Mouse (Mus musculus) midbrain, embryonic 10.5 days (tissue): Measurements from ENCODE around the gene Sema3f. TPM values are rescaled to one million over a fixed set of nuclear protein-coding genes. Genes with fewer than 3 reads are reported as not detected.

ENCODE experiments used
- DNase-seq: peaks from one replicate; pipeline ENCODE4 v3.0.0-alpha.2; 2017; ENCODE audit warnings: low spot score
- H3K27ac ChIP-seq: fragments of 300-500 bp; sonication (generic); replicated peaks from 2 replicates; pipeline ENCODE4 v1.5.1; 2016; ENCODE audit warnings: mild to moderate bottlenecking
- H3K27me3 ChIP-seq: fragments of 300-500 bp; sonication (generic); 2 replicates; pipeline ENCODE4 v1.6.1; 2016; ENCODE audit warnings: low read depth, mild to moderate bottlenecking; ENCODE audit not compliant: poor library complexity, severe bottlenecking
- H3K36me3 ChIP-seq: fragments of 300-500 bp; sonication (generic); 2 replicates; pipeline ENCODE4 v1.6.1; 2016; ENCODE audit warnings: mild to moderate bottlenecking, moderate library complexity
- H3K4me1 ChIP-seq: fragments of 300-500 bp; sonication (generic); 2 replicates; pipeline ENCODE4 v1.6.1; 2016
- H3K4me3 ChIP-seq: fragments of 300-500 bp; sonication (generic); 2 replicates; pipeline ENCODE4 v1.5.1; 2016; ENCODE audit warnings: mild to moderate bottlenecking, moderate library complexity
- H3K9me3 ChIP-seq: fragments of 300-500 bp; sonication (generic); replicated peaks from 2 replicates; pipeline ENCODE4 v1.6.1; 2016; ENCODE audit warnings: mild to moderate bottlenecking
- WGBS: fragments of 180-500 bp; shearing (Covaris S2); methylation state at CpG from one replicate; pipeline ENCODE4 v1.1.7; 2016; 5-methylcytosine and 5-hydroxymethylcytosine counted together
- polyA plus RNA-seq: library from polyadenylated mRNA; unstranded; fragments of >200 nt; fragmentation: Nextera tagmentation; extraction: Ambion mirVana; gene quantifications from 2 replicates; pipeline ENCODE4 v1.2.1, GENCODE M21; 2016

The Sema3f gene
- polyA plus RNA-seq, 1 experiment from 2014 or later = 17.2 TPM

GRCm38 (mm10) chr9:107633091-107633660, 77.1 kb downstream of the Sema3f start:
- Histone ChIP-seq H3K4me3 (peak overlapping the region; percentile 94), H3K27me3 (no peaks in the 10 kb centered on the region), H3K9me3 (no peaks in the 10 kb centered on the region), H3K36me3 (peaks cover 32% of the 10 kb centered on the region), H3K4me1 (peaks cover 96% of the 10 kb centered on the region), H3K27ac (peak overlapping the region; percentile 98)
- WGBS = under 1% methylated on average over 33 of the region's 33 CpGs
- peak; percentile 74 for DNase-seq

- Histone ChIP-seq H3K27ac (peak overlapping the region; percentile 98), H3K36me3 (peaks cover 39% of the 10 kb centered on the region)
- 52% methylated on average over 6 of the region's 6 CpGs for WGBS
These were observed 77.8 kb downstream of the Sema3f start for GRCm38 (mm10) chr9:107632478-107632877.

GRCm38 (mm10) chr9:107631861-107632260, 78.4 kb downstream of the Sema3f start:
- Histone ChIP-seq H3K27ac (peak overlapping the region; percentile 98), H3K9me3 (no peaks in the 10 kb centered on the region), H3K27me3 (no peaks in the 10 kb centered on the region), H3K4me1 (peaks cover 96% of the 10 kb centered on the region), H3K36me3 (peaks cover 39% of the 10 kb centered on the region), H3K4me3 (peak overlapping the region; percentile 94)
- DNase-seq = no peak
- WGBS = 70% methylated on average over 8 of the region's 8 CpGs

More at GRCm38 (mm10) chr9:107632478-107632877, 77.8 kb downstream of the Sema3f start:
- H3K4me1 ChIP-seq = peaks cover 96% of the 10 kb centered on the region
- no peaks in the 10 kb centered on the region for H3K27me3 ChIP-seq
- no peak for DNase-seq
- no peaks in the 10 kb centered on the region for H3K9me3 ChIP-seq
- peak overlapping the region; percentile 94 for H3K4me3 ChIP-seq

Other genes with a start within 250 kb of the Sema3f start
- gene Tmem115, start 176.5 kb downstream of the Sema3f start, polyA plus RNA-seq = 38.6 and 39.5 TPM in 2 replicates
- 20.5 and 22.6 TPM in 2 replicates for gene Cyb561d2, start 168.3 kb downstream of the Sema3f start, polyA plus RNA-seq
- 37.1 and 40.4 TPM in 2 replicates for gene Nprl2, start 168.2 kb downstream of the Sema3f start, polyA plus RNA-seq
- gene Zmynd10, start 163.2 kb downstream of the Sema3f start, polyA plus RNA-seq = 0.75 and 1.1 TPM in 2 replicates
- gene Rassf1, start 158.9 kb downstream of the Sema3f start, polyA plus RNA-seq = 54.2 and 54.8 TPM in 2 replicates
- 79.2 and 84.3 TPM in 2 replicates for gene Tusc2, start 147.2 kb downstream of the Sema3f start, polyA plus RNA-seq
- gene Hyal2, start 142.5 kb downstream of the Sema3f start, polyA plus RNA-seq = 143 and 150 TPM in 2 replicates
- gene Hyal1, start 133.5 kb downstream of the Sema3f start, polyA plus RNA-seq = 6.8 and 9.3 TPM in 2 replicates
- 17.6 and 18.2 TPM in 2 replicates for gene Naa80, start 131.6 kb downstream of the Sema3f start, polyA plus RNA-seq
- 0.62 and 0.96 TPM in 2 replicates for gene Hyal3, start 129.7 kb downstream of the Sema3f start, polyA plus RNA-seq
- 46.3 and 56.8 TPM in 2 replicates for gene Ifrd2, start 122.8 kb downstream of the Sema3f start, polyA plus RNA-seq
- 1.8 and 3.2 TPM in 2 replicates for gene Sema3b, start 101.2 kb downstream of the Sema3f start, polyA plus RNA-seq
- 629 and 656 TPM in 2 replicates for gene Gnai2, start 75.1 kb downstream of the Sema3f start, polyA plus RNA-seq
- gene Slc38a3, start 40.9 kb downstream of the Sema3f start, polyA plus RNA-seq = 9.3 and 11.6 TPM in 2 replicates
- gene Gnat1, start 30.8 kb downstream of the Sema3f start, polyA plus RNA-seq = 3.2 and 3.6 TPM in 2 replicates
- gene Rbm5, start 60.5 kb upstream of the Sema3f start, polyA plus RNA-seq = 200 and 220 TPM in 2 replicates
- 101 and 115 TPM in 2 replicates for gene Rbm6, start 162.8 kb upstream of the Sema3f start, polyA plus RNA-seq
- gene Mon1a, start 177.7 kb upstream of the Sema3f start, polyA plus RNA-seq = 11.6 and 15.3 TPM in 2 replicates
- gene Mst1r, start 196.4 kb upstream of the Sema3f start, polyA plus RNA-seq = 0.78 and 0.79 TPM in 2 replicates
- not detected in 2 replicates for gene Actl11, start 218.0 kb upstream of the Sema3f start, polyA plus RNA-seq
- gene Camkv, start 225.2 kb upstream of the Sema3f start, polyA plus RNA-seq = 20.9 and 23.0 TPM in 2 replicates
- 35.8 and 41.7 TPM in 2 replicates for gene Traip, start 239.7 kb upstream of the Sema3f start, polyA plus RNA-seq